Mouse (Mus musculus) megakaryocyte, embryonic 14.5 days (primary cell): ENCODE measurements at regions not wholly inside any gene's neighbourhood (a gene's known extent, or its start where the extent isn't known, plus 50 kb on each side); places are given as distances from the start of the nearest gene placed in this dataset.

Experiments used
- FLI1 ChIP-seq: IDR thresholded peaks from 2 replicates; pipeline ENCODE4 v1.6.1; 2012; ENCODE audit warnings: low read length, inconsistent platforms, mixed read lengths
- GATA1 ChIP-seq: IDR thresholded peaks from 3 replicates; pipeline ENCODE4 v1.6.1; 2012; ENCODE audit warnings: mixed read lengths, low read length, inconsistent platforms, borderline replicate concordance

DNA sequence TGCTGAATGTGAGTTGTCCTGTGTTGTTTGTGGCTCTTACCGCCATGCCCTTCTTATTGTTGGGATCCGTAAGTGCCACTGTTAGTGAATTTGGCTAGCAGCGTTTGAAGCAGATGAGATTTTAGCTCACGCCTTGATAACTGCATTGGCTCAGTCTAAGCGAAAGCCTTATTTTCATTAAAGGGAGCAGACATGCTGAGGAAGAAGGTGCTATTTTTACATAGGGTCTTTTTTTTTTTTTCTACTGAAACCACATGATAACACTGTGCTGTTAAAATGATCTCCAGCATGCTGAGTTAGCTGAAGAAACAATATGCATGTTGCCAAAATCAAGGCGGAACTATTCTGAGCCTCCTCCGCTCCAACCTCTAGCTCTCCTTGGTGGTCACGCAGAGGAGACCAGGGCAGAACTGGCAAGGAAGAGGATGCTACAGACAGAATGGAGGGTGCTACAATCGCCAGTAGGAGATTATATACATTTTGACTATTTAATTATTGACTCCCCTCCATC is 111.2 kb upstream of the Jade1 start:
- TF ChIP-seq GATA1 (no peak), FLI1 (no peak)
